Mouse (Mus musculus) retina, postnatal 1 day (tissue): Measurements from ENCODE around the gene Parvb.

Source experiments
- DNase-seq: peaks from one replicate; pipeline ENCODE4 v3.0.0-alpha.2; 2012

Parvb gene

DNA sequence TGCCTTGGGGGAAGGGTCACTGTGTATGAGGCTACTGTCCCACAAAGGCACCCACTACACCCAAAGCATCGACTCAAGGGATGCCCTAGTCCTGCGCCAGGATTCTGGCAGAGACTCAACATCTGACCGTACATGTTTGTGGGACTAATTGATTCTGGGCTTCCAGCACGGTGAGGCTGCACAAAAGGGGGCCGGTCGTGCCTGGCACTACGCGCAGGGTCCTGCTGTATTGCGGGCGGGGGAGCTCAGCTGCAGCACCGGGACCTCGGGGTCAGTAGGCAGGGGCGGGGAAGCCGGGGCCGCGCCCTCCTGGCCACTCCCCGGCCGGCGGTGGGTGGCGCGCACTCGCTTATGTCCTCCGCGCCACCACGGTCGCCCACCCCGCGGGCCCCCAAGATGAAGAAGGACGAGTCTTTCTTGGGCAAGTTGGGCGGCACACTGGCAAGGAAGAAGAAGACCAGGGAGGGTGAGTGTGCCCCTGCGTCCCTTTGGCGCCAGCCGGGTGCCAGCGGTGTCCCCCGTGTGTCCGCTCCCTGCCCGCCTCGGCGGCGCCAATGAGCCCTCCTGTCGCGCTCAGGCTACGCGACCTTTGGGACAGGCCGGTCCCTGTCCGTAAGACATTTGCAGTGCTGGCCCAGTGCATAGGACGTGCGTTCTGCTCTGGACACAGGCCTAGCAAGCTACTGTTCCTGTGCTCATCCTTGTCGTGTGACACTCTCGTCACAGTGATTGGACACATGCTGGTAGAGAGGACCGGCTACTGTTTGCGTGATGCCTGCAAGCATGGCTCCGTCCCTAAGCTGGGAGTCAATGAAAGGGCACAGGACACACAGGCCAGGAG is at the start of gene Parvb:
Gene Parvb, plus strand, starts transcription at position 323 of the 841 bp plus-strand sequence.
- peak; percentile 71 for DNase-seq

DNA sequence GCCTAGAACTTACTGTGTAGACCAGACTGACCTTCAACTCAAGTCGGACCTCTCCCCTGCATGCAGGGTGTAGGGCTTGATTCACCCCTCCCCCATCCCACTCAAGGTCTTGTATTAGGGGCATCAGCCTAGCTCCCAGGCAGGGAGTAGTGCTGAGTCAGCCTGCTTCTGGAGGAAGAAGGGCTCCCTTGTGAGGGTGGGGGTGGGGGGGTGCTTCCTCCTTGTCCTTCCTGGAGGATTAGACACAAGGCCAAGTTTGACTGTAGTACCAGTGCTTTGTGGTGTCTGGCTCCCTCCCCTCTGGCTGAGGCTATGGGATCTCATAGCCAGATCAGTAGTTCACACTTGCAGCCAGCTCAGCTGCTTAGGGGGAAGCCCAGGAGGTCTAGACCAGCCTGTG is 47.9 kb upstream of the Parvb start:
- DNase-seq = peak; percentile 6

DNA sequence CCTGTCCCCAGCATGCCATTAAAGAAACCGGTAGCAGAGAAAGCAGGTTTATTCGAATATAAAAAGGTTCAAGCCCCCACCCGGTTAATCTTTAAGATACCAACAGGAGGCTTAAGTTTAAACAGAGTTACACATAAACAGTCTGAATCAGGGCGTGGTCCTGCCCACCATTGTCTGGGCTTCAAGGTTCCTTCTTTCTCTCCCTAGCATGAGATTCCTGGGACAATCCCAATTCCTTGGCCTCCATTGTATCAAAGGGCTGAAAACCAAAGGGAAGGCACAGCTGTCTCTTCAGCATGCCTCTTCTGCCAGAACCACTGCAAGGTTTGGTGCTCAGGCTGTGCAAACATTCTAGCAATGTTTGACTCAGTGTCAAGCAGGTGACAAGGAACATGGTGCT is 45.6 kb upstream of the Parvb start:
- no peak for DNase-seq

DNA sequence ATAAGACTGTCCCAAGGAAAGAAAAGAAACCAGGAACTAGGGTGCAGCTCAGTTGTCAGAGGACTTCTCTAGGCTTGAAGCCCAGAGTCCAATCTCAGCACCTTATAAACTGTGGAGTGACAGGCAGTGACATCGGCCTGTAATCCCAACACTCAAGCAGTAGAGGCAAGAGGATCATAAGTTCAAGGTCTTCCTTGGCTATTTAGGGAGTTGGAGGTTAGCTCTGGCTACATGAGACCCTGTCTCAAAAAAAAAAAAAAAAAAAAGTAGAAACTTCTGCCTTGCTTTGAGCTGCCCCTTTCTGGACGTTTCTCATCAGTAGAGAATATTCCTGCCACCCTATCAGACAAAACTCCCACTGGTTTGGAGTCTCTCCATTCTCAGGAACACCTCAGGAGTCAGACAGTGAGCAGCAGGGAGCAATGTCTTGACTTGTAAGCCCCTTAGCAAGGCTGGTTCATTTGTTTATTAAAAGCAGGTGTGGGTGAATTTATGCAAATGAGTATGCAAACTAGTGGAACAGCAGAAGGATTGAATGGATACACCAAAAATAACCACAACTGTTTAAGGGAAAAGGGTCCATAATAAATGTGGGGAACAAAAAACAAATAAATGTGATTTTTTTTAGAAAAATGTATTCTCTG is 42.8 kb upstream of the Parvb start:
- DNase-seq = no peak

DNA sequence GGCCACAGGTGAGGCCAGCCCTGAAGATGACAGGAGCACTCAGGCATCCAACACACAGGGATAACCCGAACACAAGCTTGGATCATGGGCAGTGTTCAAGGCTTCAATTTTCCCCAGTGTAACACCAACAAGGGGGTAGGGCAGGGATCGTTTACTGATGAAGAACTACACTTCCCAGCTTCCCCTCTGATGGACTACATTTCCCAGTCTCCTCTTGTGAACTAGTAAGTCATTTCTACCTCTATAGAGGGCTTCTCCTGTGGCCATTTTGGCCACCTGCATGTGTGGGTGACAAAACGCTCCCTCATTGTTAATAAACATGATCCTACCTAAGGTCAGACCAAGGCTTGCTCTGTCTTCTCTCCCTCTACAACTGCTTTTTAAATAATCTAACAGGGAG is 42.0 kb upstream of the Parvb start:
- DNase-seq = peak; percentile 54

DNA sequence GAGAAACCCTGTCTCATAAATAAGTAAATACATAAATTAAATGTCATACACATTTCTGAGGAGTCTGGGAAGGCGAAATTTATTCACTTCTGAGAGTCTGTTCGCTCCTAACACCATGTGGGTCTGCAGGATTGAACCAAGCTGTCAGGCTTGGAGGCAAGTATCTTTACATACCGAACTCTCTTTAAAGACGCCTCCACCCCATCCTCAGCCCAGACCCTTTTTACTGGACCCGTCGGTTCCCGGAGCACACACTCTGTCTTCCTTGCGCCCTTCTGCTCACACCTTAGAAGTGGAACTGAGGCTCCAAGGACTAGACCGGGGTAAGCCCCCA is 40.2 kb upstream of the Parvb start:
- no peak for DNase-seq

DNA sequence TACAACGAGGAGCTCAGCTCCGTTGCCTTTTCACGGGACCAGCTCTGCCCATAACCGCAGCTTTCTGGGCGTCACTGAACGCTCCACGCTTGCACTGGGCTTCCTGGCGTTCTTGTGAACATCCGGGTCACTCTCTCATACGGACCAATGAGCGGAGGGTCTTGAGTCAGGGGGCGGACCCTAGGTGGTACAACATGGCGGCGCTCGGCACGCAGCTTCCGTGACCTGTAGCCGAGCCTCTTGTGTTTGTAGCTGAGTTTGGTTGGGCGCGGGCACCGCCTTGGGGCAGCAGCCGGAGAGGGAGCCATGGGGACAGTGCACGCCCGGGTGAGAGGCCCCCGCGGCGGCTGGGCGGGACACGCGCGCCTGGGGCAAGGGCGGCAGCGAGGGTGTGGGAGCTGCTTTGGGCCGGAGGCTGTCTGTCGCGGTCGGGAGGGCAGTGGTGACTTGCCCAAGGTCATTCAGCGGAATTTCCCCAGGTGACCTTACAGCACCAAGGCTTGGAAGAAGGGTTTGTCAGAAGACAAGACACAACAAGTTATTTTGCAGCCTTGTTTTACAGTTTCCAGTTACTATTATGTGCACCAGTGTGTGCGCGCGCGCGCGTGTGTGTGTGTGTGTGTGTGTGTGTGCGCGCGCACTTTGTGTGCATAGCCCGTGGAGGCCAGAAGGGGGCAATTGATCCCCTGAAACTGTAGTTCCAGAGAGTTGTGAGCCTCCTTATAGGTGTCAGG is 39.6 kb upstream of the Parvb start, which contains the start of gene Samm50:
Gene Samm50, plus strand, starts transcription at position 184 of the 734 bp plus-strand sequence.
- peak; percentile 98 for DNase-seq

DNA sequence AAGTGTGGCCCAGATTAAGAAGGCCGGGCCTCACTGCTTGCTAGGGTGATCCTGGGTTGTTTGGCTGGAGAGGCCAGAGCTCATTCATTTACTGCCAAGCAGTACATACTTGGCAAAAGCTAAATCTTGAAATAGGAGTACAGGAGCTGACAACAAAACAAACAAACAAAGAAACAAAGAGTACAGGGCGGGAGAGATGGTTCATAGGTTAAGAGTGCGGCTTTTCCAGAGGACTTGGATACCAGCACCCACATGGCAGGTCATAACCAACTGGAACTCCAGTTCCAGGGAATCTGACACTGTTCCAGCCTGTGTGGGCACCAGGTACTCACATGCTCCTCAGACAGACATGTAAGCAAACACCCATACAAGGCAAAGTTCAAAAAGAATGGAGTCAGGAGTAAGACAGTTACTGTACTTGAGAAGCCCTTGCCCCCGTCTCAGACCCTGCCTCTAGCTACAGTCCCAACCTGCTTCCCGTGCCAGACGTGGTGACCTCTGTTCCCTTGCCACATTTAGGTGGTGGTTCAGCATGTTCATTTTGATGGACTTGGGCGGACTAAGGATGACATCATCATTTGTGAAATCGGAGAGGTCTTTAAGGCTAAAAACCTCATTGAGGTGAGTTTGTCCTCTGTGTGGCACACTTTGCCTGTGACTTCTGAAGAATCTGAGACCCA is 35.2 kb upstream of the Parvb start:
- no peak for DNase-seq

DNA sequence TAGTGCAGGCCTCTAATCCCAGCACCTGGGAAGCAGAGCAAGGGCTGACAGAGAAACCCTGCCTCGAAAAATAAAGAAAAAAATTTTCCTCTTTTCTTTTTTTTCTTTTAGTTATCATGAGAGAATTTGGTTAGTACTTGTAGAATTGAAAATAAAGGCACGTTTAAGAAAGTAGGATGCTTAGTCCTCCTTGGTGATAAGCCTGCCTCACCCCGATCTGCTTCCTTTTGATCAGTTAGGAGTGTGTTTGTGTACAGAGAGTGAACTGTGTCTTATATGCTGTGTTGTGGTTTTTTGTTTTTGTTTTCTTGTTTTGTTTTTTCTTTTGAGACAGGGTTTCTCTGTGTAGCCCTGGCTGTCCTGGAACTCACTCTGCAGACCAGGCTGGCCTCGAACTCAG is 24.5 kb upstream of the Parvb start:
- no peak for DNase-seq

DNA sequence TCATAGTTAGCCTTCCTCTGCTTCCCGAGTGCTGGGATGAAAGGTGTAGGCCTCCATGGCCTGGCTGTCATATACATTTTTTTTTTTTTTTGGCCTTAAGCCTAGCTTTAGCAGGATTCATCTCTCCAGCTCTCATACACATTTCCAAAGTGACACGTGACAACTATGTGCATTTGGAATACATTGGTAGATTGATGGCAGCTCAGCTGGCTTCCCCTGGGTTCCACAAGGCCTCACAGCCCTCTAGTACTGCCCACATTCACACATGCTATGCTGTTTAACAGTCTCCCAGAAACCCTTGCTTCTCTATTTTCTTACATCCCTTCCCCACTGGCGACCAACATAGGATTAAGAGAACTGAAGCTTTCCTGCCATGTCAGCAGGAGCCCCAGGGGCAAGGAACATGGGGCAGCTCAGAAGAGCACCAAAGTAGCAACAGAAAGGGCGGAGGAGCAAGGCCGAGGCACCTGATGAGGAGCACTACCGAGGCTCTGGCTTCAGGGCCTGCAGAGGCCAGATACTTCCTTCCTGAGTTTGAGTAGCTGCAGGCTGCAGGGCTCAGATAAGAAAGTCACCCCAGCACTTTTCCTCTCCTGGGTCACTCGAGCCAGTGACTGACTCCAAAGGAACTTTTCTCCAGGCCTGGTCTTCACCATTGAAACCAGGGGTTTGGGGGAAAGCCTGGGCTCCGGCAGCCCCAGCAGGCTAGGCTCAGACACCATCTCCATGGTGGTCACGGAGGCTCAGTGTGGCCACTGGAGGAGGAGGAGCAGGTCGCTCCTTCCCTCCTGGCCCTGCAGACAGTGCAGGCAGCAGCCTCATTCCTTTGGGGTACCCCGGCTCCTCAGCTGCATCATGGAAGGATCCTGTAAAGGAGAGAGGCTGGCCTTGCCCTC is 22.1 kb upstream of the Parvb start:
- no peak for DNase-seq

DNA sequence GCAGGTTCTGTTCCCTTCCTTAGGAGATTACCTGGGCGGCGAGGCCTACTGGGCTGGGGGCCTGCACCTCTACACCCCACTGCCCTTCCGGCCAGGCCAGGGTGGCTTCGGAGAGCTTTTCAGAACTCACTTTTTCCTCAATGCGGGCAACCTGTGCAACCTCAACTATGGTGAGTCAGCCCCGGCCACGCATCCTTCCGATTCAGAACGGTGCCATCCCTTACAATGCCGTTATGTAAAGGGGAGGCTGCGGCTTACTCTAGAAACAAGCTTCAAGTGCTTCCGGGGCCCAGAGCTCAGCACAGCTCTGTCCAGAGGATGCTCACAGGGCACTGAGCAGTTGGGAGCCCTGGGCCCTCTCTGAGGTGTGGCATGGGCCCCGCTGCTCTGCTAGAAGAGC is 21.4 kb upstream of the Parvb start:
- no peak for DNase-seq

DNA sequence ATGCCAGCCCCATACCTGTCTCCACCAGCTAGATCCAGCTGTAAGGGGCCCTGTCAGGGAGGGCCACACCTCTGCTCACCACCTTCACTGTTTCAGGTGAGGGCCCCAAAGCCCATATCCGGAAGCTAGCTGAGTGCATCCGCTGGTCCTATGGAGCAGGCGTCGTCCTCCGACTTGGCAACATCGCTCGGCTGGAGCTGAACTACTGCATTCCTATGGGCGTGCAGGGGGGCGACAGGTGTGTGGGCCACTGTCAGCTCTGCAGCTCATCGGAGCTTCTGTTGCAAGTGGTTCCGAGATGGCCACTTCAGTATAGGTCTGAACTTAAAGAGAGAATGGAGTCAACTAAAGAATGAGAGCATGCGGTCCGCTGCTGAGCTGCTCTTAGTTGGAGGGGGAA is 20.9 kb upstream of the Parvb start:
- DNase-seq = no peak

DNA sequence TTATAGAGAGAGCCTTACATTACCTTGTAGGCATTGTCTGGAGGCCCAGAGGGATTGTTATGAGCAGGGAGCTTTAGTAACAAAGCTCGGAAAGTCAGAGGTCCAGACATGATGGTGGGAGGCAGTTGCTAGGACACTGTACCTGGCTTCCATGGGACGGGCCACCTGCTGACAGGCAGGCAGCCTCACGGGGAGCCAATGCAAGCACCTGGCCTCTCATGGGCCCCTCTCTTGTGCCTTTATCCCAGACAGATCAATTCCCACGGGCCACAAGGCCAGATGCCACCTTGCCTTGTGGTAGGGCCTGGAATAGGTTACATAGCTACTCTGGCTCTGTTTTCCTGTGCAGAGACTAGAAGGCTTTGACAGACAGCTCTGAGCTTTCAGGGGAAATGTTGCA is 20.3 kb upstream of the Parvb start:
- DNase-seq = no peak

DNA sequence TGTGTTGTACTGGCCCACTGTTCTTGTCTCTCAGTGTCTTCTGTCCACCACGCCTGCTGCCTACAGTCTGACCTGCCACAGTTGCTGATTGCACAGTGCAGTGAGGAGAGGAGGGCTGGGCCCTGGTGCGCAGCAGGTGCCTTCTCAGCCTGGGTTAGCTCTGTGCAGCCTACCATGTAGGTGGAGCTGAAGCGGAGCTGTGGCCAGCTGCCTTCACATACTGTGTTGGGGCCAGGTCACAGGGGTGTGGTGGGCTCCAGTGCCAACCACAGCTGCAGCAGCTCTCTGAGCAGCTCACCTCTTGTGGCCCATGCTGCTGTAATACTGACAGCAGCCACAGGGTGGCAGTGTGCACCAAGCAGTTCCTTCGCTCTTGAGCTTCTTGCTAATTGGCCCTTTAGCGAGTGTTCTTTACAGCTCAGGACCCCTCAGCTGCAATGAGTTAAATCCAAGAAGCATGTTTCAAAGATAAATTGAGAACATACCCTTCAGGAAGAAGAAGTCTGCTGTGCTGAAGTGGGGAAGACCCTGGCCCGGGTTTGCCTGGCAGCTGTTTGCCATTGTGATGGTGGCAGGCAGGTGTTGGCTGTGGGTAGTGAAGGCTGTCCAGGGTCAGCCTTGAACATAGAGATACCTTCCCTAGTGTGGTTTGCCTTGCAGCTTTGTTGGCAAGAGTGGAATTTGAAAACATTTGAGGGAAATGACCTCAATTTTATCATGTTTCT is 19.6 kb upstream of the Parvb start:
- peak; percentile 88 for DNase-seq

DNA sequence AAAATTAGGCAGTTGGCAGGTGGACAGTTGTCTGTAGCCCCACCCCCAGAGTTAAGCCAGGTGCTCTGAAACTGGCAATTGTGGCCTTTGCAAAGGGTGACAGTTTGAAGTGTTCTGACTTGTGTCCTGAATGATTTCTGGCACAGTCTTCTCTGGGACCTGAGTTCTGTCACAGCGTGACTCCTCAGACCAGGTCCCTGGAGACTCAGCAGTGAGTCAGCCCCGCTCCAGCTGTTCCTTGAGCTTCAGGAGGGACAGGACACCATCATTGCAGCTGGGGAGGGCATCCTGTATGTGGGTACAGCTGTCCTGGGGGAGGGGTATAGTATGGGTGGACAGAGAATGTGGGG is 19.1 kb upstream of the Parvb start:
- DNase-seq = no peak

DNA sequence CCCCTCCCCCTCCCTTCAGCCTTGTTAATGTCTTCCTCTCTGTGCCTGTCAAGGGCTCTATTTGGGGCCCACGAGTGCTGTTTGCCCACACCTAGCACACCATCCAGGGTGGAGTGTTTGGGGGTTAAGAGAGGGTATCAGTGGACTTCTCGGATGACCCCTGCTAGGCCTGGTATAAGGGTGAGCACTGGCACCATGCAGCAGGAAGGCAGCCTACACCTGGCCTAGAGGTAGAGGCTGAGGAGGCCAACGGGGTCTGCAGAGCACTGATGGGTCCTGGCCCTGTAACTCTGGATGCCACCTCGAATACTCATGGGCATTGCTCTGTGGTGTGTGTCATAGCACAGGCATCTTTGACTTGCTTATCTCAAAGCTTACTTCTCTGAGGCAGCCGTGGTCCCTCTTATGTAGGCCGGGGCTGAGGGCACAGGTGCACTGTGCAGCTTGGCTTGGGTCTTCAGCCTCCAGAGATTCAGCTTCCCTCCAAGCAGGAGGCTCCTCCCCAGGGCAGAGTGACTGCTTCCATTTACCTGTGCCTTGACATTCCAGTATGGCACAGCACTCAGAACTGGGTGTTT is 18.6 kb upstream of the Parvb start:
- no peak for DNase-seq

DNA sequence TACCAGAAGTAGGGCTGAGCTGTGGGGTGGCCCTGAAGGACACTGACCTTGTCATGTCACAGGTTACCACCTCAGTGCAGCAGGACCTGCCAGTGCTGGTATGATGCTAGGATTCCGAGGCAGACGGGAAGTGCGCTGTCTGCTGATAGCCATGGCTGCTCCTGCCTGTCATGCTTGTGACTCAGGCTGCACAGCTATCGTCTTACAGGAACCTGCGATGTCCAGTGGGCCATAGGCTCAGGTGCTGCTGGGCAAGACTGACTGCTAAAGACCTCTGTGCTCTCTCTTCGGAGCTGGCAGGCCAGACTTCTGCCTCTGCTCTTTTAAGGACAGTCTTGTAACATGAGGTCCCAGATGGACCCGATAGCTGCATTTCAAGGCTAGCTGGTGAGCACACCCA is 17.4 kb upstream of the Parvb start:
- DNase-seq = no peak

DNA sequence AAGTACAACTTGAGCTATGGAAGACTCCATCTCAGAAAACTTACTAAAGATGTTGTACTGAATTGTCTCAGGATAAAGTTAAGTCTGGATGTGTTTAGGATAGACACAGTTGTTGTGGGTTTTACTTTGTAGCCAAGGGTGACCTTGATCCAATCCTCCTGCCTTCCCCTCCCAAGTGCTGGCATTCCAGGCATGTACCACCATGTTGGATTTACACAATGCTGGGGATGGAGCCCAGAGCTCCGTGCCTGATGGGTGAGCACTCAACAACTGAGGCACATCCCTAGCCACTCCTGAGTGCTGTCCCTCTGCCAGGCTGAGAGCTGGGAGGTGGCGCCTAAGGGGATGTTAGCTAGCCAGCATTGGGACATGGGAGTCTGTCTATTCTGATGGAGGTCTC is 16.6 kb upstream of the Parvb start:
- no peak for DNase-seq

DNA sequence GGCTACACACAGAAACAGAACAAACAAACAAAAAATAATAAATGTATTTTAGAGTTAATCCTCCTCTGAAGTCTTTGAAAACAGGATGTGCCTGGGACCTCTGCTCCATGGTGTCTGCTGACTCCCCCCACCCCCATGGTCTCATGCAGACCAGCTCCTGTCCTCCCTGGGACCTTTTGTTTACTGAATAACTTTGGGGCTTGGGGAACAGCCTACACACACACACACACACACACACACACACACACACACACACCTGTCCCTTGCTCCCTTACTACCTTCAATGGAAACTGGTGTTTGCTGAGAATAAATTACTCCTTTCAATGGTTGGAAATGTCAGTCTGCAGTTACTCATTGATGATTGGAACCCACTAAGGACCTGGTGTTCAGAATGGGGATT is 15.8 kb upstream of the Parvb start:
- no peak for DNase-seq

DNA sequence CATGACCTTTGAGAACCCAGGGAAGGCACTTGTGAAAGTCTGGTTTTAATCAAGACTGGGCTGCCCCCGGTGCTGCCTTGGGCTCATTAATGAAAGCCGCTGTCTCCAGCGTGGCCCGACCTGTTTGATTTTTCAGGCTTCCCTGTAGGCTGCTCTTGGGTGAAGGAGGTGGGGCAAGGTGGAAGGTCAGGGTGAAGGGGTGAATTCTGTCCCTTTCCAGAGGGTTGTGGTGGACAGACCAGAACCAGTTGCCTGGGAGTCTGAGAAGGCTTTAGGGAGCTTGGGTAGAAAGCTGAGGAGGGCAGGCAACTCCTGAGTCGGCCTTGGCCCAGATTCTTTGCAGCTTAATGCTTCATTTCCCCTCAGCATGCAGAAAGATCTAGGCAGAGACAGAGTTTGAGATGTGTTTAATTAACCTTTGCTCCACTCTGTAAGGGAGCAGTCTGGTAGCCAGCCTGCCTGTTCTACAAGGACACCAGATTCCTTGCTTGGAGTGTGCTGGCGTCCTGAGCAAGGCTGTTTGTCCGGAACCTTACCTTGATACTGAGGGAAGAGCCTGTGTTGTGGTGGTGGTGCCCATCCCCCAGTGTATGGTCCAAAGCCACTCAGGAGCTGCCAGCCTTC is 15.3 kb upstream of the Parvb start:
- DNase-seq = peak; percentile 44
